Mouse (Mus musculus): ENCODE measurements at regions not wholly inside any gene's neighbourhood (a gene's known extent, or its start where the extent isn't known, plus 50 kb on each side); places are given as distances from the start of the nearest gene placed in this dataset.

GRCm38 (mm10) chr11:112463121-112463520 lies 318.9 kb upstream of the Sox9 start:
- H3K4me3 ChIP-seq (ENCODE audit: low read length), result no peak overlapping the region
- no peaks in the 10 kb centered on the region for H3K9me3 ChIP-seq (ENCODE audit: control insufficient read depth, low read length)
- ATAC-seq, result no peak
- no peak overlapping the region for H3K9ac ChIP-seq (ENCODE audit: low read depth, low read length)
- H3K27ac ChIP-seq (ENCODE audit: low read length), result no peak overlapping the region
- 73% methylated on average over 1 of the region's 1 CpGs for WGBS
- no peak overlapping the region for H3K4me2 ChIP-seq (ENCODE audit: low read depth, low read length)
- H3K36me3 ChIP-seq (ENCODE audit: control insufficient read depth, insufficient read depth, low read length), result no peaks in the 10 kb centered on the region
- no peaks in the 10 kb centered on the region for H3K4me1 ChIP-seq (ENCODE audit: control insufficient read depth, insufficient read depth, low read length)
- no peaks in the 10 kb centered on the region for H3K27me3 ChIP-seq (replicated peaks; ENCODE audit: control insufficient read depth, insufficient read depth, low read length)

DNA sequence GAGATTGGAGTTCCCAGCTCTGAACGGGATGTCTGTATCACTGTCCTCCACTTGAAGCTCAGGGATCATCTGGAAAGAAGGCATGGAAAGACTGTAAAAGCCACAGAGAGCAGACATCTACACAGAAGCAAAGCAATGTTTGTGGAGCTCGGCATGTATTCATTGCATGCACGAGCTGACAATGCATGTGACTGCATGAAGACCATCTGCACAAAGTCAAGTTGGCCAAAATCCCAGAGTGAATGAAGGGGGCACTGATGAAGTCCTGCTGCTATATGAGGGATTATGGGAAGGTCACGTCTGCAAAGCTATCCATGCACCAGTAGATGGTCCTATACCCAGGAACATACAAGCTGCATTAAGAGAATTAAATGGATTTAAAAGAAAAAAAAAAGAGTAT lies 317.6 kb upstream of the Sox9 start:
- H3K9me3 ChIP-seq (ENCODE audit: control insufficient read depth, low read length), result no peaks in the 10 kb centered on the region
- H3K4me2 ChIP-seq (ENCODE audit: low read depth, low read length), result no peak overlapping the region
- no peak overlapping the region for H3K4me3 ChIP-seq (ENCODE audit: low read length)
- H3K27me3 ChIP-seq (replicated peaks; ENCODE audit: control insufficient read depth, insufficient read depth, low read length), result no peaks in the 10 kb centered on the region
- no peak for ATAC-seq
- 78% methylated on average over 4 of the region's 4 CpGs for WGBS
- no peak overlapping the region for H3K9ac ChIP-seq (ENCODE audit: low read depth, low read length)
- no peak overlapping the region for H3K27ac ChIP-seq (ENCODE audit: low read length)
- H3K36me3 ChIP-seq (ENCODE audit: control insufficient read depth, insufficient read depth, low read length), result no peaks in the 10 kb centered on the region
- H3K4me1 ChIP-seq (ENCODE audit: control insufficient read depth, insufficient read depth, low read length), result no peaks in the 10 kb centered on the region

GRCm38 (mm10) chr11:112470336-112470735 lies 311.7 kb upstream of the Sox9 start:
- Histone ChIP-seq H3K27me3 (replicated peaks; ENCODE audit: control insufficient read depth, insufficient read depth, low read length) (no peaks in the 10 kb centered on the region), H3K9ac (ENCODE audit: low read depth, low read length) (no peak overlapping the region), H3K9me3 (ENCODE audit: control insufficient read depth, low read length) (no peaks in the 10 kb centered on the region), H3K4me2 (ENCODE audit: low read depth, low read length) (no peak overlapping the region), H3K4me3 (ENCODE audit: low read length) (no peak overlapping the region), H3K36me3 (ENCODE audit: control insufficient read depth, insufficient read depth, low read length) (no peaks in the 10 kb centered on the region), H3K4me1 (ENCODE audit: control insufficient read depth, insufficient read depth, low read length) (no peaks in the 10 kb centered on the region), H3K27ac (ENCODE audit: low read length) (no peak overlapping the region)
- no peak for ATAC-seq
- WGBS, result 67% methylated on average over 3 of the region's 3 CpGs

GRCm38 (mm10) chr11:112473237-112473636 lies 308.8 kb upstream of the Sox9 start:
- no peak overlapping the region for H3K4me2 ChIP-seq (ENCODE audit: low read depth, low read length)
- H3K4me3 ChIP-seq (ENCODE audit: low read length), result no peak overlapping the region
- no peak for ATAC-seq
- no peaks in the 10 kb centered on the region for H3K36me3 ChIP-seq (ENCODE audit: control insufficient read depth, insufficient read depth, low read length)
- H3K9me3 ChIP-seq (ENCODE audit: control insufficient read depth, low read length), result no peaks in the 10 kb centered on the region
- WGBS, result 84% methylated on average over 7 of the region's 7 CpGs
- H3K27ac ChIP-seq (ENCODE audit: low read length), result no peak overlapping the region
- no peak overlapping the region for H3K9ac ChIP-seq (ENCODE audit: low read depth, low read length)
- H3K4me1 ChIP-seq (ENCODE audit: control insufficient read depth, insufficient read depth, low read length), result no peaks in the 10 kb centered on the region
- H3K27me3 ChIP-seq (replicated peaks; ENCODE audit: control insufficient read depth, insufficient read depth, low read length), result no peaks in the 10 kb centered on the region

DNA sequence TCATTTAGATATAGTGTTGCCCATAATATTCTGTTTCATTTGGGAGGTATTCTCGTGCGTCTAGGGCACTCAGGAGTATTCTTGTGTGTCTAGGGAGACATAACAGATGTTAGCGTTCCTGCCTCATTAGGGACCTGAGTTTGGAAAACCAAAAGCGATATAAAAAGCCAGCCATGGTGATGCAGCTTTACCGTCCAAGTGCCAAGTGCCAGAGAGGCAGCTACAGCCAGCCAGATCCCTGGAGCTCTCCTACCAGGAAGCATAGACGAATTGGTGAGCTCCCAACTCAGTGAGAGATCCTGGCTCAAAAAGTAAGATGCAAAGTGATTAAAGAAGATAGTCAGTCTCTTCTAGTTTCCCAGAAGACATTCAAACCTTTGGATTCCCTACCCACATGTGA lies 308.3 kb upstream of the Sox9 start:
- no peak overlapping the region for H3K27ac ChIP-seq (ENCODE audit: low read length)
- no peak for ATAC-seq
- no peaks in the 10 kb centered on the region for H3K36me3 ChIP-seq (ENCODE audit: control insufficient read depth, insufficient read depth, low read length)
- H3K9me3 ChIP-seq (ENCODE audit: control insufficient read depth, low read length), result no peaks in the 10 kb centered on the region
- H3K4me3 ChIP-seq (ENCODE audit: low read length), result no peak overlapping the region
- no peak overlapping the region for H3K9ac ChIP-seq (ENCODE audit: low read depth, low read length)
- no peak overlapping the region for H3K4me2 ChIP-seq (ENCODE audit: low read depth, low read length)
- 86% methylated on average over 6 of the region's 6 CpGs for WGBS
- H3K4me1 ChIP-seq (ENCODE audit: control insufficient read depth, insufficient read depth, low read length), result no peaks in the 10 kb centered on the region
- H3K27me3 ChIP-seq (replicated peaks; ENCODE audit: control insufficient read depth, insufficient read depth, low read length), result no peaks in the 10 kb centered on the region

- H3K27ac ChIP-seq (ENCODE audit: low read length), result no peak overlapping the region
- ATAC-seq, result no peak
- no peaks in the 10 kb centered on the region for H3K9me3 ChIP-seq (ENCODE audit: control insufficient read depth, low read length)
- no peaks in the 10 kb centered on the region for H3K27me3 ChIP-seq (replicated peaks; ENCODE audit: control insufficient read depth, insufficient read depth, low read length)
- H3K4me3 ChIP-seq (ENCODE audit: low read length), result no peak overlapping the region
- no peaks in the 10 kb centered on the region for H3K36me3 ChIP-seq (ENCODE audit: control insufficient read depth, insufficient read depth, low read length)
- H3K4me2 ChIP-seq (ENCODE audit: low read depth, low read length), result no peak overlapping the region
- 79% methylated on average over 11 of the region's 11 CpGs for WGBS
- no peak overlapping the region for H3K9ac ChIP-seq (ENCODE audit: low read depth, low read length)
- no peaks in the 10 kb centered on the region for H3K4me1 ChIP-seq (ENCODE audit: control insufficient read depth, insufficient read depth, low read length)
Measured at GRCm38 (mm10) chr11:112480360-112480759, 301.7 kb upstream of the Sox9 start.

DNA sequence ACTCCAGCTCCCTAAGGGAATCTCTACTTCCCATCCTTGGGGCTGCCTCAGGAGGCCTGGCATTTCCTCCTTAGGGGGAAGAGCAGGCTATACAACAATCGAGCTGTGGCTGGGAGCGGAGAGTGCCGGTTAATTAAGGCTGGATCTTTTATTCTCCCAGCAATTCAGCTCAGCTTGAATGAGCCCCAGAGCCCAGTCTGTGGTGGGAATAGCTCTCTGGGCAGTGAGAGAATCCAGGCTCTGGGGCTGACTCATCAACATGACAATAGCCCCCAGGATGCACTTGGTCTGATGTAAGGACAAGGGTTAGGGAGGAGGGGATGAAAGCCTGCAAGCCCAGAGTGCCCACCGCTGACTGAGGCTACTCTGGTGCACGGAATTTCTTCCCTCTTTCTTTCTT lies 280.2 kb upstream of the Sox9 start:
- Histone ChIP-seq H3K27ac (ENCODE audit: low read length) (no peak overlapping the region), H3K36me3 (ENCODE audit: control insufficient read depth, insufficient read depth, low read length) (no peaks in the 10 kb centered on the region), H3K9ac (ENCODE audit: low read depth, low read length) (no peak overlapping the region), H3K9me3 (ENCODE audit: control insufficient read depth, low read length) (no peaks in the 10 kb centered on the region), H3K4me1 (ENCODE audit: control insufficient read depth, insufficient read depth, low read length) (no peaks in the 10 kb centered on the region), H3K4me2 (ENCODE audit: low read depth, low read length) (no peak overlapping the region), H3K27me3 (replicated peaks; ENCODE audit: control insufficient read depth, insufficient read depth, low read length) (no peaks in the 10 kb centered on the region), H3K4me3 (ENCODE audit: low read length) (no peak overlapping the region)
- WGBS, result 17% methylated on average over 5 of the region's 5 CpGs
- ATAC-seq, result no peak

GRCm38 (mm10) chr11:112519076-112519475 lies 262.9 kb upstream of the Sox9 start:
- Histone ChIP-seq H3K4me2 (ENCODE audit: low read depth, low read length) (no peak overlapping the region), H3K9ac (ENCODE audit: low read depth, low read length) (no peak overlapping the region), H3K4me1 (ENCODE audit: control insufficient read depth, insufficient read depth, low read length) (no peaks in the 10 kb centered on the region), H3K27me3 (replicated peaks; ENCODE audit: control insufficient read depth, insufficient read depth, low read length) (no peaks in the 10 kb centered on the region), H3K36me3 (ENCODE audit: control insufficient read depth, insufficient read depth, low read length) (no peaks in the 10 kb centered on the region), H3K9me3 (ENCODE audit: control insufficient read depth, low read length) (no peaks in the 10 kb centered on the region), H3K27ac (ENCODE audit: low read length) (no peak overlapping the region), H3K4me3 (ENCODE audit: low read length) (no peak overlapping the region)
- WGBS, result 68% methylated on average over 8 of the region's 8 CpGs
- ATAC-seq, result no peak

GRCm38 (mm10) chr11:112524983-112525382 lies 257.0 kb upstream of the Sox9 start:
- Histone ChIP-seq H3K27ac (ENCODE audit: low read length) (no peak overlapping the region), H3K36me3 (ENCODE audit: control insufficient read depth, insufficient read depth, low read length) (no peaks in the 10 kb centered on the region), H3K4me2 (ENCODE audit: low read depth, low read length) (no peak overlapping the region), H3K4me3 (ENCODE audit: low read length) (no peak overlapping the region), H3K9me3 (ENCODE audit: control insufficient read depth, low read length) (no peaks in the 10 kb centered on the region), H3K27me3 (replicated peaks; ENCODE audit: control insufficient read depth, insufficient read depth, low read length) (no peaks in the 10 kb centered on the region), H3K4me1 (ENCODE audit: control insufficient read depth, insufficient read depth, low read length) (no peaks in the 10 kb centered on the region), H3K9ac (ENCODE audit: low read depth, low read length) (no peak overlapping the region)
- 90% methylated on average over 3 of the region's 3 CpGs for WGBS
- no peak for ATAC-seq

GRCm38 (mm10) chr11:112542573-112542972 lies 239.5 kb upstream of the Sox9 start:
- Histone ChIP-seq H3K27me3 (replicated peaks; ENCODE audit: control insufficient read depth, insufficient read depth, low read length) (no peaks in the 10 kb centered on the region), H3K4me1 (ENCODE audit: control insufficient read depth, insufficient read depth, low read length) (no peaks in the 10 kb centered on the region), H3K27ac (ENCODE audit: low read length) (no peak overlapping the region), H3K4me3 (ENCODE audit: low read length) (no peak overlapping the region), H3K9ac (ENCODE audit: low read depth, low read length) (no peak overlapping the region), H3K4me2 (ENCODE audit: low read depth, low read length) (no peak overlapping the region), H3K36me3 (ENCODE audit: control insufficient read depth, insufficient read depth, low read length) (no peaks in the 10 kb centered on the region), H3K9me3 (ENCODE audit: control insufficient read depth, low read length) (no peaks in the 10 kb centered on the region)
- 43% methylated on average over 6 of the region's 6 CpGs for WGBS
- ATAC-seq, result no peak

All from intestine, embryonic 16.5 days (tissue).